ENCODE assay signal across 7 mouse cellular contexts in the genomic region with DNA sequence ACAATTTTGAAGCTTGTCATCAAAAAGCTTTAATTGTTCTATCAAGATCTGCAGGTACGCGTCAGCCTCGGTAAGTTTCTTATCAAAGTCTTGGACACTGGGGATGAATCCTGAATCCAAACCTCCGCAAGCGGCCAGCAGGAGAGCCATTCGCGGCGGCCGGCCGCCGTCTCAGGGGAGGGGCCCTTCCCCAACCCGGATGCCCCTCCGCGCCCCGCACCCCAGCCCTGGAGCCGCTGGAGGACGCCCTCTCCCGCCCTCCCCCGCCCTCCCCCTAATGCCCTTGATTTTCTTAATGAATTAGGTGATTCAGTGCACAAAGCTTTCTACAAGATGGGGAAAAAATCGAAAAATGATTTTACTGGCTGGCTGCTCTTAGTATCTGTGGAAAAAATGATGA. TPM values are rescaled to one million over a fixed set of nuclear protein-coding genes. Genes with fewer than 3 reads are reported as not detected.
DNase-seq lines count a peak whose midpoint lies in the region; ATAC-seq and TF ChIP-seq lines count a peak whose summit lies in the region.
"Not testable (repeated sequence)": the region's sequence is repeated elsewhere in the genome, so short reads cannot be mapped to it uniquely, and the experiment has no call there.

No protein-coding gene starts in this region.

- not testable (repeated sequence) for H3K36me3 ChIP-seq in heart, embryonic 12.5 days; kidney, embryonic 15.5 days; liver, embryonic 13.5 days; liver, postnatal 0 days (replicated peaks; ENCODE audit: insufficient read depth, low read length); stomach, postnatal 0 days (ENCODE audit: control insufficient read depth, insufficient read depth, low read length)

- TF ChIP-seq EP300 in liver, postnatal 0 days (IDR thresholded peaks at IDR 0.05; ENCODE audit: low read depth); stomach, postnatal 0 days (optimal IDR thresholded peaks at IDR 0.05): not testable (repeated sequence)

- ATAC-seq in activated CD4-positive, CD25-positive, alpha-beta regulatory T cell, adult 4 months, result peak; percentile 79
- peak; percentile 79; the same call in 1 of the 2 replicates for ATAC-seq in heart, embryonic 12.5 days (ENCODE audit: insufficient number of reproducible peaks, low FRiP score)
- peak; percentile 75; the same call in 1 of the 2 replicates for ATAC-seq in kidney, embryonic 15.5 days (replicated peaks; ENCODE audit: low FRiP score)
- peak; percentile 81; the same call in 1 of the 2 replicates for ATAC-seq in liver, embryonic 13.5 days (ENCODE audit: low read depth)
- ATAC-seq in liver, postnatal 0 days, result 0 out of 2 replicates have a peak, but pooled peaks have one; percentile 57
- peak; percentile 82 for ATAC-seq in megakaryocyte progenitor cell, adult 5-6 weeks (replicated peaks; ENCODE audit: poor library complexity)
- peak; percentile 82; the same call in 1 of the 2 replicates for ATAC-seq in stomach, postnatal 0 days (ENCODE audit: low FRiP score, low TSS enrichment)

- not testable (repeated sequence) for H3K9me3 ChIP-seq in heart, embryonic 12.5 days (replicated peaks); kidney, embryonic 15.5 days (replicated peaks); liver, embryonic 13.5 days (replicated peaks); liver, postnatal 0 days (ENCODE audit: low read length); stomach, postnatal 0 days (ENCODE audit: control insufficient read depth, low read length)

- not testable (repeated sequence) for TF ChIP-seq CTCF in liver, postnatal 0 days (IDR thresholded peaks at IDR 0.05; ENCODE audit: low read depth); stomach, postnatal 0 days (IDR thresholded peaks at IDR 0.05; ENCODE audit: low read depth)

- H3K27me3 ChIP-seq in heart, embryonic 12.5 days (replicated peaks); kidney, embryonic 15.5 days; liver, embryonic 13.5 days; liver, postnatal 0 days (ENCODE audit: insufficient read depth, low read length); stomach, postnatal 0 days (ENCODE audit: control insufficient read depth, insufficient read depth, low read length): not testable (repeated sequence)

- not testable (repeated sequence) for DNase-seq in liver, embryonic 13.5 days; liver, postnatal 0 days; stomach, postnatal 0 days (ENCODE audit: low spot score)

- H3K9ac ChIP-seq in heart, embryonic 12.5 days; kidney, embryonic 15.5 days; liver, embryonic 13.5 days; liver, postnatal 0 days (replicated peaks); stomach, postnatal 0 days (ENCODE audit: low read length): not testable (repeated sequence)

- H3K27ac ChIP-seq in heart, embryonic 12.5 days (ENCODE audit: poor library complexity, severe bottlenecking); kidney, embryonic 15.5 days; liver, embryonic 13.5 days; liver, postnatal 0 days (ENCODE audit: low read depth); stomach, postnatal 0 days (replicated peaks): not testable (repeated sequence)

- 82% methylated on average over 20 of the region's 20 CpGs for WGBS in heart, embryonic 12.5 days
- 92% methylated on average over 20 of the region's 20 CpGs for WGBS in kidney, embryonic 15.5 days
- whole genome bisulfite sequencing in liver, embryonic 13.5 days (ENCODE audit: insufficient replicate concordance), result 84% methylated on average over 20 of the region's 20 CpGs
- 92% methylated on average over 19 of the region's 20 CpGs for WGBS in liver, postnatal 0 days (ENCODE audit: insufficient replicate concordance)
- WGBS in stomach, postnatal 0 days, result 84% methylated on average over 19 of the region's 20 CpGs

- not testable (repeated sequence) for H3K4me3 ChIP-seq in heart, embryonic 12.5 days; kidney, embryonic 15.5 days (replicated peaks); liver, embryonic 13.5 days (replicated peaks); liver, postnatal 0 days (ENCODE audit: low read depth, low read length); stomach, postnatal 0 days (ENCODE audit: low read depth, low read length)

- not testable (repeated sequence) for H3K4me1 ChIP-seq in heart, embryonic 12.5 days (replicated peaks); kidney, embryonic 15.5 days; liver, embryonic 13.5 days (replicated peaks); liver, postnatal 0 days (ENCODE audit: insufficient read depth); stomach, postnatal 0 days (replicated peaks; ENCODE audit: control insufficient read depth, insufficient read depth)

- H3K4me2 ChIP-seq in heart, embryonic 12.5 days; kidney, embryonic 15.5 days; liver, embryonic 13.5 days; liver, postnatal 0 days (ENCODE audit: low read depth, low read length); stomach, postnatal 0 days (replicated peaks; ENCODE audit: low read depth): not testable (repeated sequence)

RNA-seq across cellular contexts. Expression of a gene that starts 33.2 kb away (rescaled TPM):
- polyA plus RNA-seq in activated CD4-positive, CD25-positive, alpha-beta regulatory T cell, adult 4 months (2017; shearing (Covaris generic)), result 1 to 10 TPM; 1.9 to 2.3 TPM
- polyA plus RNA-seq in heart, embryonic 12.5 days (2016; fragmentation: Nextera tagmentation; extraction: Ambion mirVana), result 14.4 TPM in 2 replicates
- polyA plus RNA-seq in kidney, embryonic 15.5 days (2015; fragmentation: Nextera tagmentation; extraction: Ambion mirVana), result 4.8 TPM in 2 replicates
- 0.85 and 0.88 TPM in 2 replicates for polyA plus RNA-seq in liver, embryonic 13.5 days (2015; fragmentation: Nextera tagmentation; extraction: Ambion mirVana)
- polyA plus RNA-seq in liver, postnatal 0 days (2015; fragmentation: Nextera tagmentation; extraction: Ambion mirVana), result 0.39 and 0.56 TPM in 2 replicates
- total RNA-seq in megakaryocyte progenitor cell, adult 5-6 weeks (2015), result 0.49 TPM in 1 of 2 replicates, not detected in the other
- 0.24 TPM in 1 of 2 replicates, not detected in the other for total RNA-seq in megakaryocyte progenitor cell, adult 5-6 weeks (2017)
- polyA plus RNA-seq in stomach, postnatal 0 days (2015; fragmentation: Nextera tagmentation; extraction: Ambion mirVana), result 0.17 and 0.30 TPM in 2 replicates
